28 mouse cellular contexts compared by ENCODE assay signal in genomic region chr11:111460046-111460445, GRCm38 (mm10).
DNase-seq lines count a peak whose midpoint lies in the region; ATAC-seq and TF ChIP-seq lines count a peak whose summit lies in the region.
"Had no signal": no experiment of that assay in that cellular context is flagged by ENCODE, and none has a peak within 500 bp of the region (broad histone marks: within the 10 kb centered on the region; RNA-seq: fewer than 3 reads in every experiment).

No protein-coding gene starts in this region.

- intact Hi-C loops in gastrocnemius, adult 2 months (cut with DNase I): loop anchor here (5.0 kb wide), 2 partner anchors 393 to 1093 kb away; partner anchors contain the start of gene Kcnj2
- intact Hi-C loops in gastrocnemius, postnatal 14 days (cut with DNase I; ENCODE audit: low total_unique reads): no loop called here
- intact Hi-C loops in heart, adult 2 months (cut with DNase I): no loop called here

- no peak for TF ChIP-seq EP300 in heart, adult 2 months (IDR thresholded peaks at IDR 0.05; ENCODE audit: insufficient read depth, low read depth, low read length)

- peak; percentile 36 for DNase-seq in gastrocnemius, adult 2 months
- no peak for DNase-seq in gastrocnemius, postnatal 14 days
- peak in 1 of 2 experiments; percentile 5 for DNase-seq in heart, adult 2 months
- peak; percentile 5 for DNase-seq in heart, postnatal 4 days
- no peak for DNase-seq in heart, adult 11 months
- DNase-seq: adrenal gland, postnatal 10 days; adrenal gland, postnatal 36 days; B cell, adult 2 months; cerebellum, adult 18-20 months; cerebellum, adult 9-10 months; cerebellum, postnatal 14 days; forebrain, postnatal 0 days; gastrocnemius, postnatal 36 days; kidney, adult 11 months; kidney, adult 8-10 months had no signal

- no peak overlapping the region for H3K4me2 ChIP-seq in heart, embryonic 12.5 days
- H3K4me2 ChIP-seq: embryonic facial prominence, embryonic 12.5 days; embryonic facial prominence, embryonic 15.5 days; heart, embryonic 15.5 days; hindbrain, embryonic 13.5 days; intestine, embryonic 15.5 days; kidney, embryonic 15.5 days had no signal

- no peaks in the 10 kb centered on the region for H3K79me2 ChIP-seq in heart, adult 2 months (replicated peaks; ENCODE audit: control insufficient read depth, insufficient read depth, low read length)

- 45% methylated on average over 10 of the region's 10 CpGs for WGBS in heart, adult 2 months
- WGBS in heart, embryonic 12.5 days: 59% methylated on average over 10 of the region's 10 CpGs

- H3K9ac ChIP-seq in heart, adult 2 months (ENCODE audit: low read depth, low read length): no peak overlapping the region
- H3K9ac ChIP-seq in heart, embryonic 12.5 days: no peak overlapping the region
- H3K9ac ChIP-seq: embryonic facial prominence, embryonic 12.5 days; embryonic facial prominence, embryonic 15.5 days; forebrain, postnatal 0 days; heart, embryonic 15.5 days; hindbrain, embryonic 13.5 days; intestine, embryonic 15.5 days; kidney, embryonic 15.5 days had no signal

- no peak for ATAC-seq in heart, embryonic 12.5 days (ENCODE audit: insufficient number of reproducible peaks, low FRiP score)
- ATAC-seq: forebrain, embryonic 14.5 days; forebrain, postnatal 0 days; hindbrain, embryonic 16.5 days; intestine, embryonic 15.5 days; Patski had no signal

- TF ChIP-seq CTCF in gastrocnemius, adult 2 months (IDR thresholded peaks at IDR 0.05): no peak
- no peak for TF ChIP-seq CTCF in heart, adult 2 months (IDR thresholded peaks at IDR 0.05)

- TF ChIP-seq POLR2A in heart, adult 2 months (IDR thresholded peaks at IDR 0.05; ENCODE audit: insufficient read depth, low read depth, low read length): no peak

- no peaks in the 10 kb centered on the region for H3K9me3 ChIP-seq in heart, embryonic 12.5 days (replicated peaks)
- H3K9me3 ChIP-seq: embryonic facial prominence, embryonic 12.5 days; embryonic facial prominence, embryonic 15.5 days; G1E; heart, embryonic 15.5 days; hindbrain, embryonic 10.5 days; hindbrain, embryonic 13.5 days; intestine, embryonic 15.5 days; kidney, embryonic 15.5 days had no signal

- H3K36me3 ChIP-seq in heart, adult 2 months (ENCODE audit: control insufficient read depth, insufficient read depth, low read length): no peaks in the 10 kb centered on the region
- H3K36me3 ChIP-seq in heart, embryonic 12.5 days: no peaks in the 10 kb centered on the region
- H3K36me3 ChIP-seq: embryonic facial prominence, embryonic 12.5 days; embryonic facial prominence, embryonic 15.5 days; G1E; heart, embryonic 15.5 days; hindbrain, embryonic 10.5 days; hindbrain, embryonic 13.5 days; intestine, embryonic 15.5 days; kidney, embryonic 15.5 days had no signal

- H3K27me3 ChIP-seq in heart, adult 2 months (ENCODE audit: control insufficient read depth, insufficient read depth, low read length): no peaks in the 10 kb centered on the region
- H3K27me3 ChIP-seq in heart, embryonic 12.5 days (replicated peaks): no peaks in the 10 kb centered on the region
- H3K27me3 ChIP-seq: CH12.LX; embryonic facial prominence, embryonic 12.5 days; embryonic facial prominence, embryonic 15.5 days; heart, embryonic 15.5 days; hindbrain, embryonic 13.5 days; intestine, embryonic 15.5 days; kidney, embryonic 15.5 days; Patski had no signal

- H3K4me1 ChIP-seq in heart, adult 2 months (ENCODE audit: control insufficient read depth, insufficient read depth, low read length): no peaks in the 10 kb centered on the region
- no peaks in the 10 kb centered on the region for H3K4me1 ChIP-seq in heart, embryonic 12.5 days (replicated peaks)
- H3K4me1 ChIP-seq: embryonic facial prominence, embryonic 12.5 days; embryonic facial prominence, embryonic 15.5 days; hindbrain, embryonic 10.5 days; hindbrain, embryonic 13.5 days; intestine, embryonic 15.5 days; kidney, embryonic 15.5 days had no signal

- H3K27ac ChIP-seq in gastrocnemius, adult 2 months: peak overlapping the region; percentile 79
- H3K27ac ChIP-seq in heart, adult 2 months: peak overlapping the region; percentile 0; the same call in 1 of the 2 replicates
- H3K27ac ChIP-seq in heart, embryonic 12.5 days (ENCODE audit: poor library complexity, severe bottlenecking): no peak overlapping the region
- H3K27ac ChIP-seq: embryonic facial prominence, embryonic 12.5 days; embryonic facial prominence, embryonic 15.5 days; heart, embryonic 15.5 days; hindbrain, embryonic 10.5 days; hindbrain, embryonic 13.5 days; intestine, embryonic 15.5 days; kidney, embryonic 15.5 days had no signal

- H3K4me3 ChIP-seq in gastrocnemius, adult 2 months: no peak overlapping the region; the same call in 1 of the 2 replicates
- no peak overlapping the region for H3K4me3 ChIP-seq in heart, adult 2 months
- H3K4me3 ChIP-seq in heart, embryonic 12.5 days: no peak overlapping the region
- H3K4me3 ChIP-seq: embryonic facial prominence, embryonic 12.5 days; embryonic facial prominence, embryonic 15.5 days; heart, embryonic 15.5 days; hindbrain, embryonic 10.5 days; hindbrain, embryonic 13.5 days; intestine, embryonic 15.5 days; kidney, embryonic 15.5 days had no signal

Comparison
In these comparisons a context has a peak if more than half of its experiments do, and no peak if none do; other contexts are left out.
1. DNase-seq: peak in gastrocnemius, adult 2 months (single experiment) and heart, postnatal 4 days (single experiment); none in gastrocnemius, postnatal 14 days (single experiment) and heart, adult 11 months (single experiment).